Mouse (Mus musculus): ENCODE measurements around the gene Krtap16-3. TPM values are rescaled to one million over a fixed set of nuclear protein-coding genes. Genes with fewer than 3 reads are reported as not detected.

The Krtap16-3 gene
- not detected in 2 replicates for polyA plus RNA-seq (2012; rRNA removed; ENCODE audit: low replicate concordance)

GRCm38 (mm10) chr16:88962773-88963172 lies at the start of gene Krtap16-3:
Krtap16-3 (minus strand) TSS chr16:88962873.

GRCm38 (mm10) chr16:89010659-89011058 lies 48.0 kb upstream of the Krtap16-3 start, which contains the start of gene Krtap22-2:
Krtap22-2 (minus strand) TSS chr16:89010759.

GRCm38 (mm10) chr16:88932165-88932564 lies 30.5 kb downstream of the Krtap16-3 start, which contains the start of gene Krtap19-9b:
Krtap19-9b (minus strand) TSS chr16:88932265.

Other genes starting within 250 kb of the Krtap16-3 start
- gene Krtap13-1, start 234.0 kb downstream of the Krtap16-3 start, polyA plus RNA-seq (2012; rRNA removed; ENCODE audit: low replicate concordance) = not detected in 2 replicates
- gene Krtap13, start 211.2 kb downstream of the Krtap16-3 start, polyA plus RNA-seq (2012; rRNA removed; ENCODE audit: low replicate concordance) = not detected in 2 replicates
- gene 2310034C09Rik, start 204.0 kb downstream of the Krtap16-3 start, polyA plus RNA-seq (2012; rRNA removed; ENCODE audit: low replicate concordance) = not detected in 2 replicates
- gene 2310057N15Rik, start 188.7 kb downstream of the Krtap16-3 start, polyA plus RNA-seq (2012; rRNA removed; ENCODE audit: low replicate concordance) = not detected in 2 replicates
- gene Gm5965, start 185.0 kb downstream of the Krtap16-3 start, polyA plus RNA-seq (2012; rRNA removed; ENCODE audit: low replicate concordance) = not detected in 2 replicates
- not detected in 2 replicates for gene Gm20741, start 150.7 kb downstream of the Krtap16-3 start, polyA plus RNA-seq (2012; rRNA removed; ENCODE audit: low replicate concordance)
- not detected in 2 replicates for gene Krtap15, start 142.7 kb downstream of the Krtap16-3 start, polyA plus RNA-seq (2012; rRNA removed; ENCODE audit: low replicate concordance)
- not detected in 2 replicates for gene Krtap14, start 136.7 kb downstream of the Krtap16-3 start, polyA plus RNA-seq (2012; rRNA removed; ENCODE audit: low replicate concordance)
- not detected in 2 replicates for gene Krtap19-1, start 93.5 kb downstream of the Krtap16-3 start, polyA plus RNA-seq (2012; rRNA removed; ENCODE audit: low replicate concordance)
- not detected in 2 replicates for gene Krtap19-2, start 88.6 kb downstream of the Krtap16-3 start, polyA plus RNA-seq (2012; rRNA removed; ENCODE audit: low replicate concordance)
- gene Krtap19-3, start 84.8 kb downstream of the Krtap16-3 start, polyA plus RNA-seq (2012; rRNA removed; ENCODE audit: low replicate concordance) = not detected in 2 replicates
- not detected in 2 replicates for gene Krtap19-4, start 77.8 kb downstream of the Krtap16-3 start, polyA plus RNA-seq (2012; rRNA removed; ENCODE audit: low replicate concordance)
- gene Krtap19-5, start 66.4 kb downstream of the Krtap16-3 start, polyA plus RNA-seq (2012; rRNA removed; ENCODE audit: low replicate concordance) = not detected in 2 replicates
- gene Krtap19-9b, start 30.6 kb downstream of the Krtap16-3 start, polyA plus RNA-seq (2012; rRNA removed; ENCODE audit: low replicate concordance) = not detected in 2 replicates
- not detected in 2 replicates for gene Krtap22-2, start 47.9 kb upstream of the Krtap16-3 start, polyA plus RNA-seq (2012; rRNA removed; ENCODE audit: low replicate concordance)
- not detected in 2 replicates for gene Gm10229, start 52.4 kb upstream of the Krtap16-3 start, polyA plus RNA-seq (2012; rRNA removed; ENCODE audit: low replicate concordance)
- not detected in 2 replicates for gene Krtap6-1, start 68.8 kb upstream of the Krtap16-3 start, polyA plus RNA-seq (2012; rRNA removed; ENCODE audit: low replicate concordance)
- not detected in 2 replicates for gene Gm10228, start 78.6 kb upstream of the Krtap16-3 start, polyA plus RNA-seq (2012; rRNA removed; ENCODE audit: low replicate concordance)
- gene Krtap6-5, start 85.0 kb upstream of the Krtap16-3 start, polyA plus RNA-seq (2012; rRNA removed; ENCODE audit: low replicate concordance) = not detected in 2 replicates
- gene 1110025L11Rik, start 101.1 kb upstream of the Krtap16-3 start, polyA plus RNA-seq (2012; rRNA removed; ENCODE audit: low replicate concordance) = not detected in 2 replicates
- gene Krtap6-3, start 121.1 kb upstream of the Krtap16-3 start, polyA plus RNA-seq (2012; rRNA removed; ENCODE audit: low replicate concordance) = not detected in 2 replicates
- not detected in 2 replicates for gene Gm6358, start 178.0 kb upstream of the Krtap16-3 start, polyA plus RNA-seq (2012; rRNA removed; ENCODE audit: low replicate concordance)
- not detected in 2 replicates for gene Gm10061, start 188.2 kb upstream of the Krtap16-3 start, polyA plus RNA-seq (2012; rRNA removed; ENCODE audit: low replicate concordance)
- not detected in 2 replicates for gene Gm9789, start 195.1 kb upstream of the Krtap16-3 start, polyA plus RNA-seq (2012; rRNA removed; ENCODE audit: low replicate concordance)
- not detected in 2 replicates for gene Gm7735, start 206.6 kb upstream of the Krtap16-3 start, polyA plus RNA-seq (2012; rRNA removed; ENCODE audit: low replicate concordance)
- gene 1110057P08Rik, start 211.9 kb upstream of the Krtap16-3 start, polyA plus RNA-seq (2012; rRNA removed; ENCODE audit: low replicate concordance) = not detected in 2 replicates
- gene Krtap20-2, start 243.0 kb upstream of the Krtap16-3 start, polyA plus RNA-seq (2012; rRNA removed; ENCODE audit: low replicate concordance) = not detected in 2 replicates